Mouse (Mus musculus) urinary bladder, postnatal 10 days (tissue): Measurements from ENCODE around the gene Gpr137.
A peak's percentile ranks its signal among the peaks of the same experiment; 100 is the strongest.

Experiments
- DNase-seq: peaks from one replicate; pipeline ENCODE4 v3.0.0; 2022; ENCODE audit warnings: low spot score

The Gpr137 gene

DNA sequence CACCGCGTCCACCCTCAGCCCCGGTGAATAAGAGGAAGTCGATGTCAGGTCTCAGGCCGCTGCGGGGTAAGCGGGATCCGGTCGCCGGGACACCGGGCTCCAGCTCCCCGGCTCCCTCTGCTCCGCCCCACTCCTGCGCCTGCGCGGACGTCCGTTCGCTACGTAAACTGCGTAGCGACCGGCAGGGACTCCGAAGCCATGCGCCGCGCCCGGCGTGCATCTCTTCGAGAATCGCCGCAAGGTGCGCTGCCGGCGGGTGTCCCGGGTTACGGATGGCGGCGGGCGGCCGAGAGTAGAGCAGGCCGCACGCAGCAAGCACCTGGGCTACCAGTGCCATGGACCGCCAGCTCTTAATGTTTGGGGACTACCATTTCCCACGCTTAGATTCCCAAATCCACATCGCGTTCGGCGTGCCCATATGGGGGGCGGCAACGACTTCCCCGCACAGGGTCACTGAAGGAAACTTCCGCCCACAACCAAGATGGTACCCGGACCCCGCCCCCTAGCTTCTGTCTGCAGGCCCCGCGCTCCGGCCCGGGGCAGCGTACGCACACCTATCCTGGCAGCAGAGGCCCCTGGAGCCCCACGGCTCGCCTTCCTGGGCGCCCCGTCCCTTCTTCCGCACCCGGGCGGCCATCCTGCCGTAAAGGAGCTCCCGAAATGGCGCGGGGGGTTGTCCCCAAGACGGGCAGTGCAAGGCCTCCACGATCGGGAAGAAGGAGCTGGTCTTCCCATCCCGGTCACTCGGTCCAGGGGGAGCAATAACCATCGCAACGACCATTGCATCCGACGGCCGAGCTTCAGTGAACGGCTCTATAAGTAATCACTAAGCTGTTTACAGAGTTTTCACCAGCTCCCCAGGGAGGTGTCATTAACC lies 670 bp downstream of the Gpr137 start, which contains the start of gene Bad:
TSS of gene Bad (plus strand) at position 490 of the 877 bp plus-strand sequence.
- DNase-seq: peak; percentile 79

GRCm38 (mm10) chr19:6940396-6941351 lies 1.6 kb downstream of the Gpr137 start:
- no peak for DNase-seq

GRCm38 (mm10) chr19:6939106-6940002 lies 2.9 kb downstream of the Gpr137 start:
- DNase-seq: no peak

DNA sequence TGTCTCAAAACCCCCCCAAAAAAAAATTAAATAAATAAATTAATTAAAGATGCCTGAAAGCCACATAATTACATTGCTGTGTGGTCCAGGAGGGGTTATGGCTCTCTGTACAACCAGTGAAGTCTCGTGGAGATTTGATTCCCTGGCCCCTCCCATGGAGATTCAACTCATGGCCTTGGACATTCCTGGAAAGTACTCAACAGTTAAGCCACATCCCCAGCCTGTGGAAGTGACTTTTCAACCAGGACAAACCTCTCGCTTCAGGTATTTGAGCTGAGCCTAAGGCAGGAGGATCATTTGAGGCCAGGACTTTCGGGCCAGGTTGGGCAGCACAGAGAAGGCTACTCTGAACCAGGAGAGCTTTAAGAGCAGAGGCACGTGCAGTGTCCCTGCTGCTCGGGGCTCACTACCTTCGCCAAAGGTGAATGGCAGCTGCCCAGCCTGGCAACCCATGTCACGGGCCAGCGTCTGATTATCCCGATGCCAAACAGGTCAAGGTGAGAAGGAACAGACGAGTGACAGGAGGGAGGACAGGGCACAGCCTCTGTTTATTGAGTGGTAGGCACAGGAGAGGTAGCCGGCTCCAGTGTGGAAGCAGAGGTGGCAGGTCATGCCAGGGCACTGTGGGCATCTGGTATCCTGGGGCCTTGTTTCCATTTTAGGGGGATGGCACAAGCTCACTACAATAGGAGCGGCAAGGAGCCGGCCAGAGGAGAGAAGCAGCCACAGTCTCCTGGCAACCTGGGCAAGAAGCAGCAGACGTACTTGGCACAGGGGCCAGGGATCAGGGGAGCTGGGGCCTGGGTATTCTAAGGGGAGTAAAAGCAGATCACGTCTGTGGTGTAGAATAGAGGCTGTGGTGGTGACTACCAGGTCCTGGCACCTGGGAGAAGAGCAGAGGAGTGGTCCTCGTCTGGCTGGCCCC lies 4.5 kb downstream of the Gpr137 start:
- no peak for DNase-seq

- DNase-seq: no peak
These were observed 6.0 kb downstream of the Gpr137 start for GRCm38 (mm10) chr19:6936299-6936698.

- no peak for DNase-seq
These were observed 7.9 kb downstream of the Gpr137 start, which contains the start of gene Kcnk4 for GRCm38 (mm10) chr19:6934195-6934977. Gene Kcnk4, minus strand, starts transcription at chr19:6934515.

- DNase-seq: no peak
These were observed 8.7 kb downstream of the Gpr137 start for GRCm38 (mm10) chr19:6933436-6934194.

- DNase-seq: no peak
These were observed 9.2 kb downstream of the Gpr137 start for GRCm38 (mm10) chr19:6933102-6933435.

DNA sequence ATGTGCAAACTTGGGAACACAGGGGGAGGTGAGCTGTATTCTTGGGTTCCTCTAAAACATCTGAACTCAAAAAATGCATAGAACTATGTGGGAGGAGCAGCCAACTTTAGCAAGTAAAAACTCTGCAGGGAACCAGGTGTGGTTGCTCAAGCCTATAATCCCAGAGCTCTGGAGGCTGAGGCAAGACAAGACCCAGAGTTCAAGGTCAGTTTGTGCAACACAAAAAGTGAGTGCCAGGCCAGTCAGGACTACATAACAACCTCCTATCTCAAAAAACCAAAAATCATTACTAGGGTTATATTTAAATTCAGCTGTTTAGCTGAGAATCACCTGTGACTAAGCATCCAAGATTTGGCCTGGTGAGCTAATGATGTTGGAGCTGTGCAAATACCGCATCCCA lies 10.3 kb downstream of the Gpr137 start:
- DNase-seq: no peak

GRCm38 (mm10) chr19:6931002-6931401 lies 11.3 kb downstream of the Gpr137 start:
- DNase-seq: no peak

- no peak for DNase-seq
These were observed 14.2 kb downstream of the Gpr137 start for GRCm38 (mm10) chr19:6928080-6928479.

GRCm38 (mm10) chr19:6926559-6927255 lies 15.6 kb downstream of the Gpr137 start:
- no peak for DNase-seq

- DNase-seq: no peak
These were observed 16.5 kb downstream of the Gpr137 start for GRCm38 (mm10) chr19:6925611-6926329.

DNA sequence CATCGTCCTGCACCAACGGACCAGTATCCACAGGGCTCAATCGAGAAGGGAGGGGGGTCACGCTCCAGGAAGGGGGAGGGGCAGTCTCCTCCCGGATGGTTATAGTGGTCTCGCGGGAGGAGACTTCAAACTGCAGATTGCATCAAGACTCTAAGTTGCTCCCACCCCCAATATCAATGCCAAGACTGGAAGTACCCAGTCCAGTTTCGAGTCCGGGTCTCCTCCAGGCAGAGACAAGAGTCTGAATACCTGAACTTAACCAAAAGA lies 17.0 kb downstream of the Gpr137 start, which contains the start of gene Catsperz:
TSS of gene Catsperz (minus strand) at position 74 of the 267 bp plus-strand sequence.
- no peak for DNase-seq

DNA sequence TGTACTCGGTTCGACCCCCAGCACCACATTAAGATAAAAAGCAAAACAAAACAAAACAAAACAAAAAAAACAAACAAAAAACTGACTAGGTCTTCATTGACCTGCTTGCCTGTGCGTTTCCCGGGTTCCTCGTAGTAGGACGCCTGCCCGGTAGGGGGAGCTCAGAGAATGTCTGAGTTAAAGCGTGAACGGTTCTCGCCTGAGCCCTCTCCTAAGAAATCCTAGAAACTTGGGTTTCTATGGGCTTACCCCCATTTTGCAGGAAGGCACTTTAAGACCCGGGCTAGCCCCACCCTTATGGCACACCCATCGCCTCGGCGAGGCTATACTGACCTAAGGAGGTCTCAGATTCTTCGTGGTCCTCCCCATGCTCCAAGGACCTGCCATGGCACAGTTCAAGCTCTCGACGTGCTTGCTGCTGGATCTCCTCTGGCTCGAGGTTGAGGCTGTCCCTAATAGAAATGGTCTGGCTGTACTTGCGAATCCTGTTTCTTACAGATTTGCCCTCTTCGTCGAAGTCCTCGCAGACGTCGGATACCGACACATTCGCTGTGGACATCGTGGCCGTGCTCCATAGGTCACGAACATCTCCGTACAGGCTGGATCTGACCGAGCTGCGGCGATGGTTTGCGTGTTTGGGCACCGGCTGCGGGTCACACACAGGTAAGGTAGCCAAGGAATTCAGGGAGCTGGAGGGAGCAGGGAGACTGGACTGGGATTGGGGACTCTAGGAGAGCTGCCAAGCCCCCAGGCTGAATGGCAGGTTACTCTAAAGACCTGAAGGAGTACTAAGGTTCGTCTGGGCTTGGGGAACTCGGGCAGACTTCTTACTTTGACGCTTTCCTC lies 17.6 kb downstream of the Gpr137 start:
- peak; percentile 66 for DNase-seq

GRCm38 (mm10) chr19:6922901-6923735 lies 19.2 kb downstream of the Gpr137 start:
- DNase-seq: no peak
